Mouse (Mus musculus) E14TG2a.4 (cell line): Measurements from ENCODE around the gene Abcb8.

Source experiments
- CTCF ChIP-seq: conservative IDR thresholded peaks from 2 replicates; pipeline ENCODE4 v1.5.1; 2014; ENCODE audit warnings: low read length
- NANOG ChIP-seq: IDR thresholded peaks from 2 replicates; pipeline ENCODE4 v1.6.1; 2014; ENCODE audit warnings: borderline replicate concordance, low read length, mixed read lengths
- POU5F1 ChIP-seq: IDR thresholded peaks from 2 replicates; pipeline ENCODE4 v1.6.1; 2014; ENCODE audit warnings: low read length, borderline replicate concordance

- TF ChIP-seq CTCF (no peak), POU5F1 (no peak), NANOG (no peak)
Observed at GRCm38 (mm10) chr5:24364061-24364460, 29.4 kb upstream of the Abcb8 start.
